Mouse (Mus musculus): ENCODE measurements at regions not wholly inside any gene's neighbourhood (a gene's known extent, or its start where the extent isn't known, plus 50 kb on each side); places are given as distances from the start of the nearest gene placed in this dataset.

- Histone ChIP-seq H3K9ac (ENCODE audit: insufficient read depth, low read depth) (no peak overlapping the region; the same call in 1 of the 2 replicates), H3K4me2 (ENCODE audit: insufficient read depth, low read depth, poor library complexity, severe bottlenecking) (peak overlapping the region; percentile 98)
- DNase-seq (ENCODE audit: extremely low read depth), result no peak
Measured at GRCm38 (mm10) chr10:45002637-45003343, 64.2 kb upstream of the Prep start.

GRCm38 (mm10) chr10:45000873-45001859 lies 65.8 kb upstream of the Prep start:
- Histone ChIP-seq H3K9me3 (replicated peaks; ENCODE audit: low read length) (no peaks in the 10 kb centered on the region), H3K27ac (ENCODE audit: insufficient read depth, low read depth) (no peak overlapping the region; the same call in 1 of the 2 replicates), H3K4me1 (ENCODE audit: control insufficient read depth in 1 of 2, insufficient read depth in 2 of 2) (peaks cover 6 to 37% of the 10 kb centered on the region in 2 experiments)
- TF ChIP-seq RAD21 (IDR thresholded peaks at IDR 0.05; ENCODE audit: low read depth, low read length), result peak; percentile 95
- peak; percentile 36; the same call in 1 of the 2 replicates for TF ChIP-seq NELFE (IDR thresholded peaks at IDR 0.05; ENCODE audit: low read depth, low read length)
- TF ChIP-seq ZC3H11A (IDR thresholded peaks at IDR 0.05; ENCODE audit: low read depth, low read length), result peak; percentile 69; the same call in 1 of the 2 replicates
- peak; percentile 35 for TF ChIP-seq ETS1 (conservative IDR thresholded peaks at IDR 0.05; ENCODE audit: low read depth, low read length)
- no peak for TF ChIP-seq ZKSCAN1 (IDR thresholded peaks at IDR 0.05; ENCODE audit: borderline replicate concordance, low read depth, low read length)
- TF ChIP-seq MAZ (IDR thresholded peaks at IDR 0.05; ENCODE audit: low read depth, low read length), result peak; percentile 89
- TF ChIP-seq CHD1 (IDR thresholded peaks at IDR 0.05; ENCODE audit: low read depth, low read length), result peak; percentile 85; the same call in 1 of the 2 replicates
- TF ChIP-seq BHLHE40 (IDR thresholded peaks at IDR 0.05; ENCODE audit: low read depth, low read length), result peak; percentile 73
- TF ChIP-seq USF2 (conservative IDR thresholded peaks at IDR 0.05; ENCODE audit: low read depth, low read length), result no peak
- TF ChIP-seq E2F4 (IDR thresholded peaks at IDR 0.05; ENCODE audit: insufficient replicate concordance, low read depth, low read length), result 0 out of 2 replicates have a peak, but pooled peaks have one; percentile 17
- peak; percentile 64 for TF ChIP-seq MAX (IDR thresholded peaks at IDR 0.05; ENCODE audit: low read length)
- TF ChIP-seq POLR2AphosphoS2 (IDR thresholded peaks at IDR 0.05; ENCODE audit: low read depth, low read length), result no peak
- TF ChIP-seq CHD2 (IDR thresholded peaks at IDR 0.05; ENCODE audit: low read length), result peak; percentile 32; the same call in 1 of the 2 replicates
- TF ChIP-seq MYC (IDR thresholded peaks at IDR 0.05; ENCODE audit: low read depth, low read length), result 0 out of 2 replicates have a peak, but pooled peaks have one; percentile 36
- TF ChIP-seq TCF12 (IDR thresholded peaks at IDR 0.05; ENCODE audit: low read depth, low read length), result peak; percentile 69
- TF ChIP-seq MAFK (IDR thresholded peaks at IDR 0.05; ENCODE audit: insufficient replicate concordance, low read length), result peak; percentile 37; the same call in 1 of the 2 replicates
- no peak; the same call in 1 of the 2 replicates for TF ChIP-seq HCFC1 (IDR thresholded peaks at IDR 0.05; ENCODE audit: low read depth, low read length)
- peak; percentile 80 for TF ChIP-seq IRF4 (IDR thresholded peaks at IDR 0.05; ENCODE audit: low read depth, low read length)
- TF ChIP-seq MXI1 (IDR thresholded peaks at IDR 0.05; ENCODE audit: low read depth, low read length), result peak; percentile 83; the same call in 1 of the 2 replicates

More at GRCm38 (mm10) chr10:45002637-45003343, 64.2 kb upstream of the Prep start:
- no peak overlapping the region for H3K27ac ChIP-seq (ENCODE audit: insufficient read depth, low read depth)
- no peak overlapping the region for H3K4me3 ChIP-seq (replicated peaks in 1 of 3; ENCODE audit: low read depth in 2 of 3, low read length in 2 of 3, poor library complexity in 1 of 3)
- TF ChIP-seq MEF2A (IDR thresholded peaks at IDR 0.05; ENCODE audit: borderline replicate concordance, low read depth, low read length), result no peak
- TF ChIP-seq RAD21 (IDR thresholded peaks at IDR 0.05; ENCODE audit: low read depth, low read length), result no peak
- 0 out of 2 replicates have a peak, but pooled peaks have one; percentile 47 for TF ChIP-seq ZNF384 (IDR thresholded peaks at IDR 0.05; ENCODE audit: low read depth, low read length)
- TF ChIP-seq USF1 (IDR thresholded peaks at IDR 0.05; ENCODE audit: low read depth, low read length), result peak; percentile 53
- no peak for TF ChIP-seq HCFC1 (IDR thresholded peaks at IDR 0.05; ENCODE audit: low read depth, low read length)
- TF ChIP-seq MAX (IDR thresholded peaks at IDR 0.05; ENCODE audit: low read length), result no peak
- TF ChIP-seq USF2 (conservative IDR thresholded peaks at IDR 0.05; ENCODE audit: low read depth, low read length), result no peak; the same call in 1 of the 2 replicates
- TF ChIP-seq EP300 (IDR thresholded peaks at IDR 0.05; ENCODE audit: low read length), result no peak
- TF ChIP-seq JUND (conservative IDR thresholded peaks at IDR 0.05; ENCODE audit: low read depth, low read length), result no peak
- TF ChIP-seq ZMIZ1 (IDR thresholded peaks at IDR 0.05; ENCODE audit: low read depth, low read length), result no peak
- no peak for TF ChIP-seq POLR2A (IDR thresholded peaks at IDR 0.05; ENCODE audit: low read depth, low read length)
- TF ChIP-seq MAZ (IDR thresholded peaks at IDR 0.05; ENCODE audit: low read depth, low read length), result no peak
- TF ChIP-seq PAX5 (IDR thresholded peaks at IDR 0.05; ENCODE audit: low read length), result no peak
- TF ChIP-seq TCF12 (IDR thresholded peaks at IDR 0.05; ENCODE audit: low read depth, low read length), result no peak
- TF ChIP-seq CHD2 (IDR thresholded peaks at IDR 0.05; ENCODE audit: low read length), result no peak
- no peak for TF ChIP-seq JUN (IDR thresholded peaks at IDR 0.05; ENCODE audit: insufficient read depth, low read depth, low read length)
- no peak for TF ChIP-seq TBP (conservative IDR thresholded peaks at IDR 0.05; ENCODE audit: low read depth, low read length)
- TF ChIP-seq BHLHE40 (IDR thresholded peaks at IDR 0.05; ENCODE audit: low read depth, low read length), result peak; percentile 96
- no peak for TF ChIP-seq NELFE (IDR thresholded peaks at IDR 0.05; ENCODE audit: low read depth, low read length)
- TF ChIP-seq CHD1 (IDR thresholded peaks at IDR 0.05; ENCODE audit: low read depth, low read length), result 0 out of 2 replicates have a peak, but pooled peaks have one; percentile 33
- no peak for TF ChIP-seq IRF4 (IDR thresholded peaks at IDR 0.05; ENCODE audit: low read depth, low read length)
- dilution Hi-C loops (cut with MboI; ENCODE audit: extremely low pct_ligation_motif_present, extremely low pct_unique_long_range_greater_than_20kb, low sequenced_read_pairs), result no loop called here
- H3K9me3 ChIP-seq (replicated peaks; ENCODE audit: low read length), result no peaks in the 10 kb centered on the region
- H3K79me2 ChIP-seq (replicated peaks; ENCODE audit: control insufficient read depth, extremely low read depth, insufficient read depth, poor library complexity, severe bottlenecking), result no peaks in the 10 kb centered on the region
- H3K36me3 ChIP-seq (replicated peaks in 1 of 2; ENCODE audit: control insufficient read depth in 1 of 2, insufficient read depth in 1 of 2, low read length in 1 of 2), result no peaks in the 10 kb centered on the region
- in situ Hi-C loops (cut with MboI; ENCODE audit: low pct_ligation_motif_present, low pct_unique_long_range_greater_than_20kb, low sequenced_read_pairs), result loop anchor here (10.0 to 25.0 kb wide), 3 partner anchors 240 to 698 kb away; no protein-coding TSS in a partner anchor
- H3K4me1 ChIP-seq (ENCODE audit: control insufficient read depth in 1 of 2, insufficient read depth in 2 of 2), result peaks cover 6 to 34% of the 10 kb centered on the region in 2 experiments
- no peaks in the 10 kb centered on the region for H3K27me3 ChIP-seq (replicated peaks)

More at GRCm38 (mm10) chr10:45000873-45001859, 65.8 kb upstream of the Prep start:
- Histone ChIP-seq H3K27me3 (replicated peaks) (no peaks in the 10 kb centered on the region), H3K9ac (ENCODE audit: insufficient read depth, low read depth) (peak overlapping the region; percentile 58), H3K79me2 (replicated peaks; ENCODE audit: control insufficient read depth, extremely low read depth, insufficient read depth, poor library complexity, severe bottlenecking) (no peaks in the 10 kb centered on the region), H3K4me3 (replicated peaks in 1 of 3; ENCODE audit: low read depth in 2 of 3, low read length in 2 of 3, poor library complexity in 1 of 3) (peak overlapping the region in 2 of 3 experiments; percentile 11 to 40), H3K4me2 (ENCODE audit: insufficient read depth, low read depth, poor library complexity, severe bottlenecking) (peak overlapping the region; percentile 94), H3K36me3 (replicated peaks in 1 of 2; ENCODE audit: control insufficient read depth in 1 of 2, insufficient read depth in 1 of 2, low read length in 1 of 2) (no peaks in the 10 kb centered on the region)
- DNase-seq (ENCODE audit: extremely low read depth), result peak; percentile 70
- in situ Hi-C loops (cut with MboI; ENCODE audit: low pct_ligation_motif_present, low pct_unique_long_range_greater_than_20kb, low sequenced_read_pairs) (loop anchor here (10.0 to 25.0 kb wide), 3 partner anchors 239 to 696 kb away; no protein-coding TSS in a partner anchor), dilution Hi-C loops (cut with MboI; ENCODE audit: extremely low pct_ligation_motif_present, extremely low pct_unique_long_range_greater_than_20kb, low sequenced_read_pairs) (no loop called here)

All from CH12.LX (cell line).